Mouse (Mus musculus): ENCODE data around the gene Gnptab. TPM values are rescaled to one million over a fixed set of nuclear protein-coding genes. Genes with fewer than 3 reads are reported as not detected.
A peak's percentile ranks its signal among the peaks of the same experiment; 100 is the strongest.

The Gnptab gene
- polyA plus RNA-seq (2012; rRNA removed) = 38.8 and 41.2 TPM in 2 replicates

- WGBS = under 1% methylated on average over 87 of the region's 87 CpGs
- Histone ChIP-seq H3K4me1 (ENCODE audit: control insufficient read depth, insufficient read depth, low read length) (peaks cover 6% of the 10 kb centered on the region; the same call in 1 of the 2 replicates), H3K4me3 (replicated peaks; ENCODE audit: insufficient read depth, low read depth, low read length) (peak within 1 kb of the TSS; percentile 94), H3K27ac (ENCODE audit: insufficient read depth, low read length) (peak within 1 kb of the TSS; percentile 50), H3K27me3 (ENCODE audit: control insufficient read depth, insufficient read depth, low read length) (no peaks in the 10 kb centered on the region)
- DNase-seq = peak; percentile 87 to 93
- TF ChIP-seq POLR2A (IDR thresholded peaks at IDR 0.05; ENCODE audit: borderline replicate concordance, insufficient read depth, low read length) = 0 out of 2 replicates have a peak, but pooled peaks have one; percentile 25
- TF ChIP-seq CTCF (IDR thresholded peaks at IDR 0.05; ENCODE audit: borderline replicate concordance, insufficient read depth, low read depth, low read length) = peak; percentile 84
Observed at GRCm38 (mm10) chr10:88379013-88379885, at the start of gene Gnptab, which contains the start of gene Dram1. TSS of gene Gnptab (plus strand) at chr10:88379132. TSS of gene Dram1 (minus strand) at chr10:88379080.

GRCm38 (mm10) chr10:88330695-88331094, 48.2 kb upstream of the Gnptab start:
- no peak for TF ChIP-seq CTCF (IDR thresholded peaks at IDR 0.05; ENCODE audit: borderline replicate concordance, insufficient read depth, low read depth, low read length)
- TF ChIP-seq POLR2A (IDR thresholded peaks at IDR 0.05; ENCODE audit: borderline replicate concordance, insufficient read depth, low read length) = no peak
- no peak for DNase-seq
- H3K4me1 ChIP-seq (ENCODE audit: control insufficient read depth, insufficient read depth, low read length) = no peaks in the 10 kb centered on the region
- 10% methylated on average over 5 of the region's 5 CpGs for WGBS
- H3K27ac ChIP-seq (ENCODE audit: insufficient read depth, low read length) = no peak overlapping the region
- no peaks in the 10 kb centered on the region for H3K27me3 ChIP-seq (ENCODE audit: control insufficient read depth, insufficient read depth, low read length)
- no peak overlapping the region for H3K4me3 ChIP-seq (replicated peaks; ENCODE audit: insufficient read depth, low read depth, low read length)

DNA sequence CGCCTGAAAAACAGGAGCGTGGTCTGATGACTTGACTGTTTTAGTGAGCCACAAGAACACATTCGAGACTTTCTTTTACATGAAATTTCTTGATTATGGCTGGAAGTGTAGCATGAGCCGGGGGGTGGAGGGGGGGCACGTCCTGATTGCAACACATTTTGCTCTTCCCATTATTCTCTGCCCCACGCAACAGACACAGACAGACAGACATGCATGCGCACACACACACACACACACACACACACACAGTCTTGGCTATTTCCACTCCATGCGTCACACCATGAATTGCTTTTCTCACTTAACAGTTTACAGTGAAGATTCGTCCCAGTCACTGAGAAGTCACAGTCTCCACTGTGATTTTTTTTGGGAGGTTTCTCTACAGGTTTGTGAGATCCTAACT, 38.3 kb upstream of the Gnptab start:
- no peaks in the 10 kb centered on the region for H3K4me1 ChIP-seq (ENCODE audit: control insufficient read depth, insufficient read depth, low read length)
- no peak overlapping the region for H3K4me3 ChIP-seq (replicated peaks; ENCODE audit: insufficient read depth, low read depth, low read length)
- no peaks in the 10 kb centered on the region for H3K27me3 ChIP-seq (ENCODE audit: control insufficient read depth, insufficient read depth, low read length)
- TF ChIP-seq CTCF (IDR thresholded peaks at IDR 0.05; ENCODE audit: borderline replicate concordance, insufficient read depth, low read depth, low read length) = no peak
- TF ChIP-seq POLR2A (IDR thresholded peaks at IDR 0.05; ENCODE audit: borderline replicate concordance, insufficient read depth, low read length) = no peak
- H3K27ac ChIP-seq (ENCODE audit: insufficient read depth, low read length) = no peak overlapping the region
- DNase-seq = no peak
- WGBS = 87% methylated on average over 9 of the region's 9 CpGs

DNA sequence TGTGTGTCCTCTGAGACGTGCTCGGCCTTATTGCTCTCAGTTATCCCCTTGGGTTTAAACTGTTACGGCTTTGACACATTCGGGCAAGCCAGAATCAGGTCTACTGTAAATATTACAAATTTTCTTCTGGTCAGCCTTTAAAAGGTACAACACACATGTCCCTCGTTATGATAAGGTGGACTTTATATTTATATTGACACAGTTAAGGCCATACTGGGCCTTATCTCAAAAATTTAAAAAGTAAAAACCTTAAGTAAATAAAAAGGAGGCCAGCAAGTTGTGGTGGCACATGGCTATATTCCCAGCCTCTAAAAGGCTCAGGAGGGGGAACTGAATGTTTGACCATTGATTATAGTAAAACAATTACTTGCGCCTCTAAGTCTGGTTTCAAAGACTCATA, 37.6 kb upstream of the Gnptab start:
- TF ChIP-seq POLR2A (IDR thresholded peaks at IDR 0.05; ENCODE audit: borderline replicate concordance, insufficient read depth, low read length) (no peak), CTCF (IDR thresholded peaks at IDR 0.05; ENCODE audit: borderline replicate concordance, insufficient read depth, low read depth, low read length) (no peak)
- no peak for DNase-seq
- Histone ChIP-seq H3K27ac (ENCODE audit: insufficient read depth, low read length) (no peak overlapping the region), H3K4me1 (ENCODE audit: control insufficient read depth, insufficient read depth, low read length) (no peaks in the 10 kb centered on the region), H3K4me3 (replicated peaks; ENCODE audit: insufficient read depth, low read depth, low read length) (no peak overlapping the region), H3K27me3 (ENCODE audit: control insufficient read depth, insufficient read depth, low read length) (no peaks in the 10 kb centered on the region)
- WGBS = 83% methylated on average over 6 of the region's 6 CpGs

GRCm38 (mm10) chr10:88345899-88346401, 33.0 kb upstream of the Gnptab start:
- Histone ChIP-seq H3K4me1 (ENCODE audit: control insufficient read depth, insufficient read depth, low read length) (no peaks in the 10 kb centered on the region), H3K4me3 (replicated peaks; ENCODE audit: insufficient read depth, low read depth, low read length) (no peak overlapping the region)

GRCm38 (mm10) chr10:88346454-88347245, 32.3 kb upstream of the Gnptab start:
- TF ChIP-seq POLR2A (IDR thresholded peaks at IDR 0.05; ENCODE audit: borderline replicate concordance, insufficient read depth, low read length) (no peak), CTCF (IDR thresholded peaks at IDR 0.05; ENCODE audit: borderline replicate concordance, insufficient read depth, low read depth, low read length) (no peak)
- H3K4me3 ChIP-seq (replicated peaks; ENCODE audit: insufficient read depth, low read depth, low read length) = no peak overlapping the region
- H3K4me1 ChIP-seq (ENCODE audit: control insufficient read depth, insufficient read depth, low read length) = no peaks in the 10 kb centered on the region
- DNase-seq = no peak
- no peak overlapping the region for H3K27ac ChIP-seq (ENCODE audit: insufficient read depth, low read length)
- WGBS = 72% methylated on average over 12 of the region's 12 CpGs
- H3K27me3 ChIP-seq (ENCODE audit: control insufficient read depth, insufficient read depth, low read length) = no peaks in the 10 kb centered on the region

More at GRCm38 (mm10) chr10:88345899-88346401, 33.0 kb upstream of the Gnptab start:
- WGBS = 65% methylated on average over 11 of the region's 11 CpGs
- no peak for DNase-seq
- H3K27ac ChIP-seq (ENCODE audit: insufficient read depth, low read length) = no peak overlapping the region
- TF ChIP-seq POLR2A (IDR thresholded peaks at IDR 0.05; ENCODE audit: borderline replicate concordance, insufficient read depth, low read length) = no peak
- TF ChIP-seq CTCF (IDR thresholded peaks at IDR 0.05; ENCODE audit: borderline replicate concordance, insufficient read depth, low read depth, low read length) = no peak
- no peaks in the 10 kb centered on the region for H3K27me3 ChIP-seq (ENCODE audit: control insufficient read depth, insufficient read depth, low read length)

DNA sequence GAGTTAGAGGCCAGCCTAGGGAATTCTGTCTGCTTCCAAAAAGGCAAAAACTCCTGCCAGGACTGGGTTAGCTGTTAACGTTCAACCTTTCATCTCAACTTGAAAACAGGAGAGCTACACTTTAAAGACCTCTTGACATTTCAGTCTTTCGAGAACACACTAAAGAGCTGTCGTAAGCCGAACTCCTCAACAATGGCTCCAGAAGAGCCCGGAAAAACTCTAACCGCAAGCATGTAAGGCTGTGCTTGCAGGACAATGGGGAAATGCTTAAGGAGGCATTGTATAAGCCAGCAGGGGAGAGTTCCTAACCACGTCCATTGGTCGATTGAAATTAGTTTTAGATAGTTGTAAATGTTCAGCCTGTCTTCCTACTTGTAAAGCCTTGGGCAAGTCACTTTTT, 29.1 kb upstream of the Gnptab start:
- no peaks in the 10 kb centered on the region for H3K27me3 ChIP-seq (ENCODE audit: control insufficient read depth, insufficient read depth, low read length)
- DNase-seq = no peak
- H3K4me3 ChIP-seq (replicated peaks; ENCODE audit: insufficient read depth, low read depth, low read length) = no peak overlapping the region
- WGBS = 19% methylated on average over 8 of the region's 8 CpGs
- H3K27ac ChIP-seq (ENCODE audit: insufficient read depth, low read length) = no peak overlapping the region
- H3K4me1 ChIP-seq (ENCODE audit: control insufficient read depth, insufficient read depth, low read length) = no peaks in the 10 kb centered on the region
- TF ChIP-seq CTCF (IDR thresholded peaks at IDR 0.05; ENCODE audit: borderline replicate concordance, insufficient read depth, low read depth, low read length) (no peak), POLR2A (IDR thresholded peaks at IDR 0.05; ENCODE audit: borderline replicate concordance, insufficient read depth, low read length) (no peak)

Measured in cerebellum, adult 2 months (tissue).